Comparison of ENCODE assay signal across 11 mouse cellular contexts in genomic region chr19:56176059-56176458, GRCm38 (mm10).
DNase-seq lines count a peak whose midpoint lies in the region; ATAC-seq lines count a peak whose summit lies in the region.
"Had no signal": no experiment of that assay in that cellular context is flagged by ENCODE, and none has a peak within 500 bp of the region (broad histone marks: within the 10 kb centered on the region; RNA-seq: fewer than 3 reads in every experiment).

No protein-coding gene starts in this region.

- no peak overlapping the region for H3K4me2 ChIP-seq in intestine, embryonic 15.5 days (replicated peaks)
- H3K4me2 ChIP-seq: liver, embryonic 13.5 days had no signal

- H3K27ac ChIP-seq in forebrain, embryonic 10.5 days: no peak overlapping the region
- no peak overlapping the region for H3K27ac ChIP-seq in intestine, embryonic 15.5 days
- H3K27ac ChIP-seq: liver, embryonic 13.5 days had no signal

- no peak overlapping the region for H3K9ac ChIP-seq in intestine, embryonic 15.5 days
- H3K9ac ChIP-seq: liver, embryonic 13.5 days had no signal

- H3K4me3 ChIP-seq in forebrain, embryonic 10.5 days: no peak overlapping the region
- no peak overlapping the region for H3K4me3 ChIP-seq in intestine, embryonic 15.5 days (replicated peaks)
- H3K4me3 ChIP-seq: liver, embryonic 13.5 days had no signal

- H3K4me1 ChIP-seq in forebrain, embryonic 10.5 days: peaks cover 20% of the 10 kb centered on the region
- no peaks in the 10 kb centered on the region for H3K4me1 ChIP-seq in intestine, embryonic 15.5 days (replicated peaks)

- 93% methylated on average over 8 of the region's 8 CpGs for WGBS in forebrain, embryonic 10.5 days
- 80% methylated on average over 8 of the region's 8 CpGs for WGBS in intestine, embryonic 15.5 days

- H3K9me3 ChIP-seq in forebrain, embryonic 10.5 days: peaks cover 1% of the 10 kb centered on the region; the same call in 1 of the 2 replicates
- H3K9me3 ChIP-seq in intestine, embryonic 15.5 days: no peaks in the 10 kb centered on the region
- H3K9me3 ChIP-seq: liver, embryonic 13.5 days had no signal

- no peak for ATAC-seq in intestine, embryonic 15.5 days
- ATAC-seq: activated CD4-positive, CD25-positive, alpha-beta regulatory T cell, adult 4 months had no signal

- H3K36me3 ChIP-seq in forebrain, embryonic 10.5 days (replicated peaks): no peaks in the 10 kb centered on the region
- no peaks in the 10 kb centered on the region for H3K36me3 ChIP-seq in intestine, embryonic 15.5 days
- H3K36me3 ChIP-seq: liver, embryonic 13.5 days had no signal

- H3K27me3 ChIP-seq in forebrain, embryonic 10.5 days (ENCODE audit: poor library complexity, severe bottlenecking): peaks cover 29% of the 10 kb centered on the region; the same call in 1 of the 2 replicates
- H3K27me3 ChIP-seq in intestine, embryonic 15.5 days (replicated peaks): no peaks in the 10 kb centered on the region
- H3K27me3 ChIP-seq: liver, embryonic 13.5 days had no signal

- intact Hi-C loops in heart, postnatal 36 days (cut with DNase I): no loop called here

- DNase-seq in gastrocnemius, postnatal 25 days: peak; percentile 50
- DNase-seq in gastrocnemius, postnatal 10 days: no peak
- DNase-seq in urinary bladder, postnatal 36 days (ENCODE audit: low spot score in 2 of 2): peak; percentile 20 to 78
- DNase-seq in urinary bladder, postnatal 10 days (ENCODE audit: low spot score): no peak
- DNase-seq in heart, postnatal 36 days: peak; percentile 48 to 61
- no peak for DNase-seq in frontal cortex, postnatal 36 days (ENCODE audit: low spot score in 2 of 2)
- no peak for DNase-seq in forebrain, embryonic 10.5 days (ENCODE audit: extremely low spot score, low spot score)
- DNase-seq: cerebellum, adult 8-10 months; liver, embryonic 13.5 days had no signal

Comparison
In these comparisons a context has a peak if more than half of its experiments do, and no peak if none do; other contexts are left out.
1. DNase-seq: peak in gastrocnemius, postnatal 25 days (single experiment), urinary bladder, postnatal 36 days (2 of 2) and heart, postnatal 36 days (2 of 2); none in gastrocnemius, postnatal 10 days (single experiment), urinary bladder, postnatal 10 days (single experiment), frontal cortex, postnatal 36 days (0 of 2) and forebrain, embryonic 10.5 days (single experiment).